Mouse (Mus musculus) CH12.LX (cell line): ENCODE results near the gene Srgap2.

Source experiments
- EP300 ChIP-seq: IDR thresholded peaks from 2 replicates; pipeline ENCODE4 v1.6.1; 2011; ENCODE audit warnings: low read length, improper control_type of control experiment
- NELFE ChIP-seq: IDR thresholded peaks from 2 replicates; pipeline ENCODE4 v1.6.1; 2011; ENCODE audit warnings: low read depth, low read length, improper control_type of control experiment
- ZNF384 ChIP-seq: IDR thresholded peaks from 2 replicates; pipeline ENCODE4 v1.6.1; 2012; ENCODE audit warnings: low read depth, low read length, improper control_type of control experiment, inconsistent platforms

DNA sequence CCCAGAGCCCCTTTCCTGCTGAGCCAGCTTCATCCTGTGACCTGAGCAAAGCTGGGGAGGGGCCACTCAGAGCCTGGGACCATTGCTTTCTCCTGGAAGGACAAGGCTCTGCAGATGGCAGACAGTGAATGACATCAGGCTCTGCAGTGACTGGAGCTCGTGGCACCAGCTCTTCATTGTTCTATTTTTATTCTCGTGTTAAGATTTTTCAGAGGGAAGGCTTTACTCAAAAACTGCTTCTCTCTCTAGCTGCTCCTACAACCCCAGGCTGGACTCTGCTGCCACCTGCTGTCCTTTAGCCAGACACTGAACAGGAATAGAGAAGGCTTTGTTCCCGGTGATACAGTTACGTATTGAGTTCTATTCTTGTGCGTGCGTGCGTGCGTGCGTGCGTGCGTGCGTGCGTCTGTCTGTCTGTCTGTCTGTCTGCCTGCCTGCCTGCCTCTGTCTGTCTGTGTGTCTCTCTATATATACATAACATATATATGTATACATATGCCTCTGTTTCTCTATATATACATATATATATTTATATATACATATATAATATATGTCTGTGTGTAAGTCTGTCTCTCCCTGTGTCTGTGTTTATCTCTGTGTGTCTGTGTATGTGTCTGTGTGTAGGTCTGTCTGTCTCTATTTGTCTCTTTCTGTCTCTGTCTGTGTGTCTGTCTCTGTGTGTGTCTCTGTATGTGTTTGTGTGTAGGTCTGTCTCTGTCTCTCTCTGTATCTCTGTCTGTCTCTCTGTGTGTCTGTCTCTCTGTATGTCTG is 28.1 kb upstream of the Srgap2 start:
- TF ChIP-seq NELFE, result no peak
- no peak for TF ChIP-seq EP300
- TF ChIP-seq ZNF384, result no peak
